Mouse (Mus musculus) ES-E14 (cell line): ENCODE data around the gene Efna4. TPM values are rescaled to one million over a fixed set of nuclear protein-coding genes. Genes with fewer than 3 reads are reported as not detected.

ENCODE experiments used
- DNase-seq: peaks from one replicate; pipeline ENCODE4 v3.0.0-alpha.2; 2013; ENCODE audit warnings: low read depth, low spot score
- H3K27ac ChIP-seq: 2 replicates; pipeline ENCODE4 v1.5.1; 2012; ENCODE audit warnings: low read depth, mild to moderate bottlenecking, low read length, moderate library complexity, mixed read lengths; ENCODE audit not compliant: poor library complexity, insufficient read depth, severe bottlenecking
- H3K36me3 ChIP-seq: 2 replicates; pipeline ENCODE4 v1.6.1; 2012; ENCODE audit warnings: mild to moderate bottlenecking, low read length, moderate library complexity, mixed read lengths; ENCODE audit not compliant: control insufficient read depth, poor library complexity, insufficient read depth, severe bottlenecking
- H3K4me1 ChIP-seq, 2 experiments: fragments of 150-350 bp in 1 of 2; sonication (generic) in 1 of 2; 2 replicates each; pipeline ENCODE4 v1.6.1; 2012; ENCODE audit warnings: low read length in 2 of 2, mild to moderate bottlenecking in 1 of 2, mixed read lengths in 1 of 2; ENCODE audit not compliant: control insufficient read depth in 2 of 2, insufficient read depth in 2 of 2, poor library complexity in 1 of 2
- H3K4me3 ChIP-seq, 2 experiments: fragments of 150-350 bp in 1 of 2; sonication (generic) in 1 of 2; 2 replicates each; pipeline ENCODE4 v1.5.1; 2012; ENCODE audit warnings: low read length in 2 of 2, low read depth in 1 of 2, mild to moderate bottlenecking in 1 of 2, mixed read lengths in 1 of 2; ENCODE audit not compliant: insufficient read depth in 1 of 2, poor library complexity in 1 of 2, severe bottlenecking in 1 of 2
- H3K9ac ChIP-seq: 2 replicates; pipeline ENCODE4 v1.6.1; 2012; ENCODE audit warnings: low read depth, mild to moderate bottlenecking, low read length, mixed read lengths; ENCODE audit not compliant: poor library complexity, insufficient read depth, severe bottlenecking
- H3K9me3 ChIP-seq: fragments of 150-350 bp; sonication (generic); 2 replicates; pipeline ENCODE4 v1.6.1; 2012; ENCODE audit warnings: low read depth, mild to moderate bottlenecking, low read length; ENCODE audit not compliant: control insufficient read depth, insufficient read depth
- CHD2 ChIP-seq: IDR thresholded peaks from 2 replicates; pipeline ENCODE4 v1.6.1; 2014; ENCODE audit warnings: mild to moderate bottlenecking, low read depth, low read length, inconsistent platforms
- HCFC1 ChIP-seq: IDR thresholded peaks from 2 replicates; pipeline ENCODE4 v1.6.1; 2012; ENCODE audit warnings: low read length, inconsistent platforms, borderline replicate concordance; ENCODE audit not compliant: insufficient read depth
- MAFK ChIP-seq: IDR thresholded peaks from 2 replicates; pipeline ENCODE4 v1.6.1; 2014; ENCODE audit warnings: mild to moderate bottlenecking, low read depth, low read length, inconsistent platforms; ENCODE audit not compliant: insufficient read depth
- ZC3H11A ChIP-seq: IDR thresholded peaks from 2 replicates; pipeline ENCODE4 v1.6.1; 2012; ENCODE audit warnings: low read depth, mild to moderate bottlenecking, inconsistent platforms, low read length, borderline replicate concordance
- ZNF384 ChIP-seq: IDR thresholded peaks from 2 replicates; pipeline ENCODE4 v1.6.1; 2012; ENCODE audit warnings: low read depth, low read length, inconsistent platforms
- in situ Hi-C, 2 experiments: fragments of 600-800 bp; cut with MboI; formaldehyde crosslinking; loops; one replicate each; pipeline ENCODE4 v1.15.1; 2025; ENCODE audit warnings: low sequenced_read_pairs in 2 of 2, inconsistent platforms in 1 of 2; ENCODE audit not compliant: unreplicated experiment in 2 of 2
- total RNA-seq: library from RNA; depleted of rRNA; stranded (reverse); fragments of 300-350 nt; gene quantifications from 2 replicates; pipeline ENCODE4 v1.2.3, GENCODE M21; 2012; rRNA removed

Efna4 gene
- total RNA-seq, 1 experiment: 24.0 TPM

DNA sequence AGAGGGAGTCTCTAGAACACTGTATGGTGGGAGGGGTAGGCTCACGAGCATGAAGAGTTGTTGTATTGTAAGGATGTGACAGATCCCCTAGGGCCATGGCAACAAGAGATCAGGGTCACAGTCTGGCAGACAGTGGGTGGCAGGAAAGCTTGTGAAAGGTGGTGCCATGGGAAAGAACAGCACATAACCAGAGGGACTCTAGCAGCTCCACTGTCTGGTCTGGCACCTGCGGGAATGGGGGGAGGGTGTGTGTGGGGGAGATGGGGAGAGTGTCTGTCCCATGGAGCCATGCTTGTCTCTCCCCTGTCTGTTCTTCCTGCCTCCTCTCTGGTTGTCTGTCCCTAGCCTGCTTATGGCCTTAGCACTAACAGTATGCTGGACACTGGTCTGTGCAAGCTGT lies 52.3 kb downstream of the Efna4 start:
- no peak for DNase-seq
- Histone ChIP-seq H3K4me3 (peak overlapping the region in 1 of 2 experiments; percentile 35; a peak in 1 of 4 replicates), H3K4me1 (peaks cover 0 to 19% of the 10 kb centered on the region in 2 experiments; a peak in 3 of 4 replicates), H3K36me3 (no peaks in the 10 kb centered on the region), H3K27ac (0 out of 2 replicates have a peak overlapping the region, but pooled peaks have one; percentile 17), H3K9me3 (no peaks in the 10 kb centered on the region), H3K9ac (no peak overlapping the region)
- in situ Hi-C loops: no loop called here
- TF ChIP-seq MAFK (no peak), CHD2 (no peak), ZNF384 (no peak), ZC3H11A (no peak), HCFC1 (no peak)

DNA sequence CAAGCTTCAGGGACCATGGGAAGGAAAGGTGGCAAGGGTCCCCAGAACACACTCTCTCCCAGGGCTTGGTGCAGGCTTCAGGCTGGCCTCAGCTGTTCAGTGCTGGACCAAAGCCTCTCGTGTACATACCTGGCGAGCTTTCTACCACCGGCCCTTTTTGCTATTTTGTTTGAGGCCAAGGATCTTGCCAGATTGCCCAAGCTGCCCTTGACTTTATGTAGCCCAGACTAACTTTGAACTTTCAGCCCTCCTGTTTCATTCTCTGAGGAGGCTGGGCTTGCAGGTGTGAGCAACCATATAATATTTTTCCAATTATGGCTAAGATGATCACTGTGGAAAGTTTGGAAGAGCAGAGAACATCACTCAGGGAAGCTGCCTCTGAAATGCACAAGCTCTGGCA lies 53.6 kb downstream of the Efna4 start:
- peaks cover 0 to 24% of the 10 kb centered on the region in 2 experiments; a peak in 3 of 4 replicates for H3K4me1 ChIP-seq
- H3K36me3 ChIP-seq: no peaks in the 10 kb centered on the region
- H3K4me3 ChIP-seq: no peak overlapping the region
- in situ Hi-C loops: no loop called here
- no peak overlapping the region for H3K27ac ChIP-seq
- TF ChIP-seq HCFC1 (no peak), CHD2 (no peak), ZC3H11A (no peak), MAFK (no peak), ZNF384 (no peak)
- no peak overlapping the region for H3K9ac ChIP-seq
- DNase-seq: no peak
- no peaks in the 10 kb centered on the region for H3K9me3 ChIP-seq

Other genes with a start within 250 kb of the Efna4 start
- gene Rusc1, start 244.7 kb downstream of the Efna4 start, total RNA-seq: 13.3 and 14.6 TPM in 2 replicates
- gene Gm43738, start 236.9 kb downstream of the Efna4 start, total RNA-seq: 0.26 TPM in 1 of 2 replicates, not detected in the other
- 181 and 184 TPM in 2 replicates for gene Fdps, start 236.1 kb downstream of the Efna4 start, total RNA-seq
- 0.85 and 0.90 TPM in 2 replicates for gene Pklr, start 201.9 kb downstream of the Efna4 start, total RNA-seq
- 4.0 and 6.0 TPM in 2 replicates for gene Hcn3, start 177.8 kb downstream of the Efna4 start, total RNA-seq
- gene Clk2, start 173.2 kb downstream of the Efna4 start, total RNA-seq: 42.0 and 60.1 TPM in 2 replicates
- 83.2 and 102 TPM in 2 replicates for gene Scamp3, start 160.6 kb downstream of the Efna4 start, total RNA-seq
- gene Fam189b, start 154.9 kb downstream of the Efna4 start, total RNA-seq: 8.6 and 9.3 TPM in 2 replicates
- gene Gba, start 135.1 kb downstream of the Efna4 start, total RNA-seq: 69.3 and 89.7 TPM in 2 replicates
- gene Thbs3, start 122.8 kb downstream of the Efna4 start, total RNA-seq: 36.9 and 46.9 TPM in 2 replicates
- gene Mtx1, start 110.9 kb downstream of the Efna4 start, total RNA-seq: 234 and 251 TPM in 2 replicates
- gene Muc1, start 109.0 kb downstream of the Efna4 start, total RNA-seq: 3.0 and 3.9 TPM in 2 replicates
- gene Krtcap2, start 92.1 kb downstream of the Efna4 start, total RNA-seq: 113 and 134 TPM in 2 replicates
- 3.1 and 5.3 TPM in 2 replicates for gene Trim46, start 91.7 kb downstream of the Efna4 start, total RNA-seq
- 207 and 297 TPM in 2 replicates for gene Dpm3, start 78.7 kb downstream of the Efna4 start, total RNA-seq
- 17.0 and 27.0 TPM in 2 replicates for gene Slc50a1, start 67.5 kb downstream of the Efna4 start, total RNA-seq
- 2.1 and 9.5 TPM in 2 replicates for gene Efna1, start 56.9 kb downstream of the Efna4 start, total RNA-seq
- 7.5 and 12.5 TPM in 2 replicates for gene Efna3, start 15.1 kb downstream of the Efna4 start, total RNA-seq
- gene Adam15, start 12.0 kb upstream of the Efna4 start, total RNA-seq: 56.3 and 59.1 TPM in 2 replicates
- gene Dcst2, start 23.9 kb upstream of the Efna4 start, total RNA-seq: not detected in 2 replicates
- 0.09 and 0.16 TPM in 2 replicates for gene Dcst1, start 27.2 kb upstream of the Efna4 start, total RNA-seq
- gene Zbtb7b, start 56.7 kb upstream of the Efna4 start, total RNA-seq: 11.8 and 13.0 TPM in 2 replicates
- not detected in 2 replicates for gene Lenep, start 64.8 kb upstream of the Efna4 start, total RNA-seq
- 20.3 and 20.9 TPM in 2 replicates for gene Flad1, start 73.8 kb upstream of the Efna4 start, total RNA-seq
- 162 and 190 TPM in 2 replicates for gene Cks1b, start 80.4 kb upstream of the Efna4 start, total RNA-seq
- gene Shc1, start 80.4 kb upstream of the Efna4 start, total RNA-seq: 66.9 and 72.0 TPM in 2 replicates
- gene Pygo2, start 92.2 kb upstream of the Efna4 start, total RNA-seq: 39.2 and 50.3 TPM in 2 replicates
- gene Pbxip1, start 98.7 kb upstream of the Efna4 start, total RNA-seq: 19.3 and 20.8 TPM in 2 replicates
- 35.0 and 38.6 TPM in 2 replicates for gene Pmvk, start 116.5 kb upstream of the Efna4 start, total RNA-seq
- gene Kcnn3, start 182.1 kb upstream of the Efna4 start, total RNA-seq: 0.13 and 0.26 TPM in 2 replicates